Mouse (Mus musculus): ENCODE measurements around the gene Zg16.

The Zg16 gene

GRCm38 (mm10) chr7:127019306-127019960 is 67.7 kb downstream of the Zg16 start:
- no peak for DNase-seq

DNA sequence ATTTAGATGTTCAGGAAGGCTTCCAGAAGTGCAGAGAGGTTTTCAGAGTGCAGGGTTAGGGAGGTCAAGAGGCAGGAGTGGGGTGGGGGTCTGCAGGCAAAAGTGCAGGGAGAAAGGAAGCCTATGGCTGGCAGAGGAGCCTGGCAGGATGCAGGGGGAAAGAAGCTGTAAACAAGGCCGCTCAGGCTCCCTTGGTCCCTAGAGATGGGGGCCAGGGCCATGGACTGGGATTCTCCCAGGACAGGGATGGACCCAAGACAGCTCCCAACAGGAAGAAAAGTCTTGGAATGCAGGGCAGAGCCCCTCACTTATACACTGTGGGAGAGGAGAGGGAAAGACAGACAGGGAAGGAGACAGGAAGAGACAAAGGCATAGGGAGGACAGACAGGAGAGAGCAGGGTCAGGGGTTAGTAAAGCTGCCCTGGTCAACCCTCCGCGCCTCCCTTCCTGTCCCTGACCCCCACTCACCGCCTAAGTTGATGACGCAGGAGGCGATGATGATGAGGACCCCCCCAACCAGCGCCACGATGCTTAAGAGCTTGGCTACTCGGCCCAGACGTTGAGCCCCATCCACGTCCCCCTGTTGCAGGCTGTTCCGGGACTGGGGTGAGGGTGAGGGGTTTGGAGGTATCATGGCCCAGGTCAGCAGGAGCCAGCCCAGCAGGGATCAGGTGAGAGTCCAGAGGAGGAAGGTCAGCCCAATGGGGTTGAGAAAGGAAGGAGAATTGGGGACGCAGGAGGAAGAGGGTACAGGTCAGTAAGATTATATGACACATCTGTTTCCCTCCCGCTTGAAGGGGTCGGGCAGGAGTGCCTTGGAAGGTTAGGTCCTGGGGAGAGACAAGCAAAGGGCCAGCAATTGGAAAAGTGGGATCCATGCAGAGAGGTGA is 68.5 kb downstream of the Zg16 start:
- no peak for DNase-seq

DNA sequence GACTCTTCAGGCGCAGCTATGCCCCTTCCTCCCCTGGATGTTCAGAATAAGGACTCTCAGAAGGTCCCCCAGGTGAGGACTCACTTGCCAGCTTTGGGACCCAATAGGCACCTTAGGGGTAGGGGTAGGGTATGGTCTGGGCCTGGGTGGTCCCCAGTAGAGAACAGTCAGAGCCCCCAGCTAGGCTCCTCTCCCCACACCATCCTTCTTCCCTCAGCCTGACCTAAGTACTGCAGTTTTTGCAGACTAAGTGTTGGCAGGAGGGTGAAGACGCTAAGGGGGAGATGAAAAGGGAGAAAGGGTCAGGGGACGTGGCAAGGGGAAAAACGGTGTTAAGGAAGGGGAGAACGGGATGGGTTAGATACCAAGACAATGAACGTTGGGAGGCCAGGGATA is 69.2 kb downstream of the Zg16 start:
- DNase-seq, result no peak

- DNase-seq, result peak; percentile 97
Observed at GRCm38 (mm10) chr7:127016971-127017949, 69.9 kb downstream of the Zg16 start, which contains the start of gene Pagr1a. Pagr1a (minus strand) TSS chr7:127017352.

DNA sequence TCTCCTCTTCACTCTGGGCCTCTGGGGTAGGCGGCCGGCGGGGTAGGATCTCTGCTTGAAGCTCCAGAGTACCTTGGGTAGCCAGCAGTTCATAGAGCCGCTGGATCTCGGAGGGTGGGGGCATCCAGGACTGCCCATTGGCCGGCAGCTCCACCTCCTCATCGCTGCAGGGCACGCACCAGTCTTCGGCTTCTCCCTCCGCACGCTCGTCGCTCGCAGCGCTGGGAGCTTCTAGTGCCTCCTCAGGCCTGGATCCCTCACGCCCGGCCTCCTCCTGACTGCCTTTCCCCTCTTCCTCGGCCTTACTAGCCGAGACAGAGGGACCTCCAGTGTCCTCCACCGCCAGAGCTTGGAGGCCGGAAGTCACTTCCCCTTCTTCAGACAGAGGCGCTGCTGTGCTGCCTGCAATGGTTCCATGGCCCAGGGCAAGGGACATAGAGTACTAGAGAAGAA is 70.6 kb downstream of the Zg16 start:
- DNase-seq, result peak; percentile 71

GRCm38 (mm10) chr7:127016481-127016485 is 70.8 kb downstream of the Zg16 start, which contains the start of gene Pagr1b:
Pagr1b (minus strand) TSS chr7:127016484.
- DNase-seq, result no peak

DNA sequence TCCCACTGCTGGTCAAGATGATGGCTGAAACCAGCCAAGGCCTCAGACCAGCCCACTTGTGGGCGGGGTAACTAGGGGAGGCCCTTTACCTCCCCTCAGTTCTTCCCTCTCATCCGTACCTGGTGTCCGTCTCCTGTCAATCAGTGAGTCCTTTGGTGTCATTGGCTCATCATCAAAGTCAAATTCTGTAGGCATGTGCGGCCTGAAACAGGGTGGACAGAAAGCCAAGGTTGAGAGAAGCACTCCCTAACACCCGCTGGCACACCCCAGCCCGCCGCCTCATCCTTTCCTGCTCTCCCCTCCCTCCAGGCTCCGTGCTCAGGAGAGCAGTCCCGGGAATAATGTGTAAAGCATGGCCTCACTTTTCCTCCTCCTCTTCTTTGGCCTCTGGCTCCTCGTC is 71.0 kb downstream of the Zg16 start:
- no peak for DNase-seq

- DNase-seq, result no peak
Observed at GRCm38 (mm10) chr7:127014993-127015392, 72.1 kb downstream of the Zg16 start.

GRCm38 (mm10) chr7:127014320-127014719 is 72.8 kb downstream of the Zg16 start, which contains the start of gene Mvp:
Mvp (minus strand) TSS chr7:127014621.
- no peak for DNase-seq

DNA sequence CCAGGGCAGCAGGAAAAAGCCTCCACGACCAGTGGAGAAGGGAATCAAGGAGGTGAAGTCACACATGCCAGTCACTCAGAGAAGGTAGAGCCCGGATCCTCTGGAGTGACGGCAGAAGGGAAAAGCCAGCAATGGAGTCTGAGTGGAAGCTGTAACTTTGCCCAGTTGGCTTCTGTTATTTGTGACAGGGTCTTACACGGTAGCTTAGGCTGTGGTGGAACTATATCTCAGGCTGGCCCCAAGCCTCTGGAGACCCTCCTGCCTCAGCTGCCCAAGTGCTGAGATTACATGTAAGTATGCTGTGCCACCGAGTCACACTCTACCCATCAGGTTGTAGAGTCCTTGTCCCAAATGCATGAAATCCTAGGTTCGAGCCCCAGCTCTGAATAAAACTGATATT is 73.7 kb downstream of the Zg16 start:
- no peak for DNase-seq

DNA sequence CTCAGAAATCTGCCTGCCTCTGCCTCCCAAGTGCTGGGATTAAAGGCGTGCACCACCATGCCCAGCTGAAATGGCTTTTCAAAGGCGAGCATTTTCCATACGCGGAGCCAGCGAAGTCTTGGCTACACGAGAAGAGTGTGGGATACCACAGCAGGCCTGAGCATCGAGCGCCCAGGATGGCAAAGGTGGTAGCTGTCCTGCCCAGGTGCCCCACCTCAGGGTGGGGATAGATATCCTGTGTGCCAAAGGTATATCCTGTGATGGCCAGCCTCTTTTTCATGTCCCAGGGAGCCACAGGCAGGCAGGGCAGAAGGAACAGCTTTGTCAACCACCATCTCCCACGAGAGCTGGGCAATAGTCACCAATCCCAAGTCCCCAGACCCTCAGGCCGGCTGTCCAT is 74.3 kb downstream of the Zg16 start:
- DNase-seq, result no peak

- DNase-seq, result no peak
Observed at GRCm38 (mm10) chr7:127012374-127012773, 74.8 kb downstream of the Zg16 start.

- DNase-seq, result no peak
Observed at GRCm38 (mm10) chr7:127011717-127012116, 75.4 kb downstream of the Zg16 start.

GRCm38 (mm10) chr7:127011051-127011450 is 76.1 kb downstream of the Zg16 start:
- DNase-seq, result no peak

GRCm38 (mm10) chr7:127009307-127010085 is 77.6 kb downstream of the Zg16 start:
- DNase-seq, result no peak

GRCm38 (mm10) chr7:127008239-127009019 is 78.7 kb downstream of the Zg16 start:
- peak; percentile 88 for DNase-seq

GRCm38 (mm10) chr7:127007313-127008024 is 79.7 kb downstream of the Zg16 start:
- DNase-seq, result no peak

DNA sequence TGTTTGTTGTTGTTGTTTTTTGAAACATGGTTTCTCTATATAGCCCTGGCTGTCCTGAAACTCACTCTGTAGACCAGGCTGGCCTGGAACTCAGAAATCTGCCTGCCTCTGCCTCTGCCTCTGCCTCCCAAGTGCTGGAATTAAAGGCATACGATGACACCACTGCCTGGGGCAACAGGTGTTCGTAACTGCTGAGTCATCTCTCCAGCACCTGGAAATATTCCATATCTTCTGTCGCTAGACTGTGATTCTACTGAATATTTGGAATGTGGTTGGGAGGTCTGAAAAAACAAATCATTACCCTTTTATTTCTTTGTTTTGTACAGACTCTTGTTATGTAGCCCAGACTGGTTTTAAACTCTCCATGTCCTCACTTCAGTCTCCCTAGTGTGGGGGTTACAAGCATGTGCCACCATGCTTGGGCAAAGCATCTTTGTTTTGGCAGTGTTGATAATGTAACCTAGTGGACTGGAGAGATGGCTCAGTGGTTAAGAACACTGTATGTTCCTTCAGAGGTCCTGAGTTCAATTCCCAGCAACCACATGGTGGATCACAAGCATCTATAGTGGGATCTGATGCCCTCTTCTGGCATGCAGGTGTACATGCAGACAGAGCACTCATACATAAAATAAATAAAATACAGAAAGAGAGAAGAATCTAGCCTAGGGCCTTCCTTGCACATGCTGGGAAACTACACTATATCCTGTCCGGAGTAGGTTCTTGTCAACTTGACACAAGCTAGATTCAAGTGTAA is 82.8 kb downstream of the Zg16 start:
- DNase-seq, result no peak

DNA sequence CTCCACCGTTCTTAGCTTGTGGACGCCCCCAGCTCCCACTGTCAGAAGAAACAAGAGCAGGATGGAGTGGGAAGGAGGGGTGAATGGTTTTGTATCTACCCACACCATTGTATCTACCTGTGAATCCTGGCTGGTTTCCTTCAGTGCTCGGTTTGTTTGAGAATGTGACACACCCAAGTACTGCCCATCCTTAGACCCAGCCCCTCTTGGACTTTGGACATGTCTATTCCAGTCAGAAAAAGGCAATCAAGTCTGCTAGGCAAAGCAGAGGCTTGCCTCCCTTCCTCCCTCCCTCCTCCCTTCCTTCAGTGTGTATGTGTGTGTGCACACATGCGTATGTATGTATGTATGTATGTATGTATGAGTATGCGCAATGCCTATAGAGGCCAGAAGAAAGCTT is 83.5 kb downstream of the Zg16 start:
- no peak for DNase-seq
